Mouse (Mus musculus) layer of hippocampus, postnatal 14 days (tissue): Measurements from ENCODE around the gene C8b. TPM values are rescaled to one million over a fixed set of nuclear protein-coding genes. Genes with fewer than 3 reads are reported as not detected.

Experiments
- DNase-seq, 2 experiments: peaks; one replicate each; pipeline ENCODE4 v3.0.0; 2021 to 2022; ENCODE audit warnings: low spot score in 2 of 2, mixed read lengths in 1 of 2
- total RNA-seq, 2 experiments: library from RNA; stranded (reverse); gene quantifications; 2 replicates each; pipeline ENCODE4 v1.2.3; 2021

Gene C8b
- total RNA-seq, 2 experiments from 2014 or later, result 0.21 TPM; not detected in 1

- no peak for DNase-seq
Measured at GRCm38 (mm10) chr4:104805414-104806257, 39.5 kb downstream of the C8b start.

GRCm38 (mm10) chr4:104810710-104811286 is 44.7 kb downstream of the C8b start:
- no peak for DNase-seq

GRCm38 (mm10) chr4:104813617-104814016 is 47.5 kb downstream of the C8b start:
- DNase-seq, result no peak

DNA sequence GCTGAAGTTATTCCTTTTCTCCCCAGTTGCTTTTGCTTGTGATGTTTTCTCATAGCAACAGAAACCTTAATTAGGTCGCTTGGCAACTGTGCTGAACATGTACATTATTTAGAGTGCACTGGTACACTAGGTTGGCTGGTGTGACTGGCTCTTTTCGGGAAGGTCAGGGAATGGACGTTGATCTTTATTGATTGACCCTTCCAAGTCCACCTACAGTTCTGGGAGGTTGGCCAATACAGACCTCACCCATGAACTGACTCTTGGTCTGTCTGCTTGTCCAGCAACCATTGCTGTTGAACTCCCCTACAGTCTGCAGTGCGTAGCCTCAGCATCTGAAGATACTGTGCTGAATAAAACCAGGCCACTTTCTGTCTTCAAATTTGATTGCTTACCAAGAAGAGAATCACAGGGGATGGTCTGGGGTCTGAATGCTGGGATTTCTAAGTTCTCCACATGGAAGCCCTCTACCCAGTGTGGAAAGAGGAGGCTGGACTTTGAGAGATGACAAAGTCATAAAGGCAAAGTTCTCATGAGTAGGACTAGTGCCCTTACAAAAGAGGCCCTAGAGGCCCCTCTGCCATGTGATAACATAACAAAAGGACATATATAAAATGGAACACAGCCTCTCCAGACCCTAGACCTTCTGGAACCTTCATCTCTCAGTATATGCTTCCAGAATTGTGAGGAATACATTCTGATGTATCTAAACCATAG is 50.6 kb downstream of the C8b start:
- DNase-seq, result no peak

GRCm38 (mm10) chr4:104817509-104817908 is 51.4 kb downstream of the C8b start:
- no peak for DNase-seq

- no peak for DNase-seq
Measured at GRCm38 (mm10) chr4:104818986-104819385, 52.9 kb downstream of the C8b start.

- DNase-seq, result no peak
Measured at GRCm38 (mm10) chr4:104819891-104820290, 53.8 kb downstream of the C8b start.

DNA sequence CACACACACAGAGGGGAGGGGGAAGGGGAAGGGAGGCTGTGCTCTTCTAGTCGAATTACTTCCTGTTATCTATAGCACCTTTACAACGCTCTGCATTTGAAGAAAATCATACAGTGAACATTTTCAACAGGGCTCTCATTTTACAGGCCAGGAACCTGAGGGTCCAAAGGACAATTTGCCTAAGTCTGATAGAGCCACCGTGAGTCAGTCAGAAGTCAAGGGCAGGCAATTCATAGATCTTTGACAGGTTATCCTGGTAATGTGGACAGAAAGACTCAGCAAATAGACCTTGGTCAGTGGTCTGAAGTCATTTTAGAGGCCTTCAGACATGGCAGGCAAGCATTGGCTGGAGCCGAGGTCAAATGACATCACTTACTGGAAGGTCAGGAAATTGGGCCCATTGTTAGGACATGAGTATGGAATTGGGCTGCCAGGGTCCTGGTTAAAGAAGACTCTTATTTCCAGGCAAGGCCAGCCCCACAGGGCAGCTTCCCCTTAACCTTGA is 57.5 kb downstream of the C8b start:
- DNase-seq, result no peak

GRCm38 (mm10) chr4:104824381-104825077 is 58.4 kb downstream of the C8b start:
- no peak for DNase-seq

- peak in 1 of 2 experiments; percentile 22 for DNase-seq
Measured at GRCm38 (mm10) chr4:104828939-104829338, 62.8 kb downstream of the C8b start.

DNA sequence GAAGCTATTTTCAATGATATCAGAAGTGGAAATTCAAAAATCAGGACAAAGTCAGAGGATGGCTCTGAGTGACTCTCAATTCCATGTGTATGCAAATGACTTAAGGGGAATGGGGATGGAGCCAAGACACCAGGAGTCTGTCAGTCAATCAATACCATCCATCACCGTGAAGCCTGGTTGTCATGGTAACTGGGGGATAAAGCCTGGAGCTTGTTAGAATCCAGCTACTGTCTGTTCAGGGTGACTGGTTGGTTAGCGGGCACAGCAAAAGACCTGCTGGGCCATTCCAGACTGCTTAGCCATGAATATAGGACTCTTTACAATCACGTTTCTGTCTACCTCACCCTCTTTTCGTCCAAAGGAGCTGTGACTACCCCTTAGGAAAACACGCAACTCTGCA is 69.0 kb downstream of the C8b start:
- peak; percentile 11 to 53 for DNase-seq

DNA sequence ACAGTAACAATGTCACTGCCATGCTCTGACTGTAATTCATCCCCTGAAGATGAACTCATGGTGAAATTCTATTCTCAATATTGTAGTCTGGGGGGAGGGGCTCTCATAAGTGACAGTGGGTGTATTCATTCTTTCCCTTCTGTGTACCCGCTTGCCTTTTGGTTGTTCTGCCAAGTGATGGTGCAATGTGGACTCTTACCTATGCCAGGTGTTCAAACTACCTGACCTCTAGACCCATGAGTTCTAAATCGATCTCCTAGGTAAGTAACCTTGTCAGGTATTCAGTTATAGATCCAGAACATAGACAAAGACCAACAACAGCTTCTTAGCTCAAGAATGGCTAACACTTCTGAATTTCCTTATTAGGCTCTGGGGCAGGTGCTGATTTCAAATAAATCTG is 72.2 kb downstream of the C8b start:
- no peak for DNase-seq

- DNase-seq, result no peak
Measured at GRCm38 (mm10) chr4:104842204-104842603, 76.1 kb downstream of the C8b start.

DNA sequence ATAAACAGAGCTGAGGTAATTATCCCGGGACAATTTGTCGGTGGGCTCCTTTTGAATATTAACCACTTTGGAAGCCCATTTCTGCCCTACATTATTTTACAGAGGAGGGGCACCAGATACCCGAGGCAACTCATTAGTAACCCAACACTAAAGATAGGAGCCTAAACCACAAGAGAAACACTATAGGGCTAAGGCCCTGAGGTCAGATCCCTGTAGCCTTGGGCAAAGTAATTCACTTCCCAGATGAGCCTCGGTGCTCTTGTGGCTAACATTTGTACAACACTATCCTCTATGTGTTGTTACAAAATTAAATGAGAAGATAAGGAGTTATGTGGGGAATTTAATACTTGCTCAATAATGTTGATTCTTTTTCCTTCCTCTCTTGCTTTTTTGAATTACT is 77.4 kb downstream of the C8b start:
- no peak for DNase-seq

Other genes with a start within 250 kb of the C8b start
- not detected for gene Gm17662, start 91.0 kb downstream of the C8b start, total RNA-seq
- gene C8a, start 110.1 kb downstream of the C8b start, total RNA-seq, result not detected
- gene Fyb2, start 147.1 kb downstream of the C8b start, total RNA-seq, result 1 to 10 TPM; 2.6 to 3.3 TPM